Mouse (Mus musculus) monocyte, adult 5-6 weeks (primary cell): ENCODE measurements at regions not wholly inside any gene's neighbourhood (a gene's known extent, or its start where the extent isn't known, plus 50 kb on each side); places are given as distances from the start of the nearest gene placed in this dataset.

Source experiments
- ATAC-seq: fragments of 153-309, 156-312 bp; replicated peaks from 2 replicates; pipeline ENCODE4 v1.8.0; 2017; ENCODE audit warnings: mild to moderate bottlenecking; ENCODE audit not compliant: low TSS enrichment, insufficient number of reproducible peaks, severe bottlenecking, poor library complexity, low FRiP score

DNA sequence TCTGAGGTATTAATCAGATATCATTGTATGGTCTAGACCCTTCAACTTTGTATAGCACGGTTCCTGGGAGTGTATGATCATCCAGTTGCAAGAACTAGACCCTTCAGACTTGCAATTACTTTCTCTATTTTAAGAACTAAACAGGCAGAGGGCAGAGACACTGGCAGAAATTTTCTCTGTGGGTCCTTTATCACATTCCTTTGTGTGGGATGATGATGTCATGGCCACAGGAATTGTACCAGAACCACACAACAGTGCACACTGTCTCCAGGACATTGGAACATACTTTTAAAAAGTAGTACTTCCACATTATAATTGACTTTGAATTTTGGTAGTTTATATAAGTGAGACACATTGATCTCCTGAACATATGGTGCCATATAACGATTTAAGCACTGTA lies 674.2 kb downstream of the Rfpl4b start:
- no peak for ATAC-seq

DNA sequence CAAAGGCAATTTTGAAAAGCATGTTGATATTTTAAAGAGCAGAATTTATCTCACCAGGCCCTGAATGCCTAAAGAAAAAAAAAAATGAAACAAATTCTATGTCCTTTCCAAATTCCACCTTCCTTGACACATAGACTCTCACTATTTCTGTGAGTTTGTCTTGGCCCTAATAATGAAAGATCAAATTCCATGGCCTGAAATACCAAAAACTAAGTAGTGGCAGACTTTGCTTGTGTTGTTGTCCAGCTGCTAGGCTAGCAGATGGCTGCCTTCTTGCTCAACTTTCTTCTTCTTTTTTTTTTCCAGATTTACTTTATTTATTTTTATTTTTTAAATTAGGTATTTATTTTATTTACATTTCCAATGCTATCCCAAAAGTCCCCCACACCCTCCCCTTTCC lies 682.4 kb downstream of the Rfpl4b start:
- ATAC-seq = no peak

DNA sequence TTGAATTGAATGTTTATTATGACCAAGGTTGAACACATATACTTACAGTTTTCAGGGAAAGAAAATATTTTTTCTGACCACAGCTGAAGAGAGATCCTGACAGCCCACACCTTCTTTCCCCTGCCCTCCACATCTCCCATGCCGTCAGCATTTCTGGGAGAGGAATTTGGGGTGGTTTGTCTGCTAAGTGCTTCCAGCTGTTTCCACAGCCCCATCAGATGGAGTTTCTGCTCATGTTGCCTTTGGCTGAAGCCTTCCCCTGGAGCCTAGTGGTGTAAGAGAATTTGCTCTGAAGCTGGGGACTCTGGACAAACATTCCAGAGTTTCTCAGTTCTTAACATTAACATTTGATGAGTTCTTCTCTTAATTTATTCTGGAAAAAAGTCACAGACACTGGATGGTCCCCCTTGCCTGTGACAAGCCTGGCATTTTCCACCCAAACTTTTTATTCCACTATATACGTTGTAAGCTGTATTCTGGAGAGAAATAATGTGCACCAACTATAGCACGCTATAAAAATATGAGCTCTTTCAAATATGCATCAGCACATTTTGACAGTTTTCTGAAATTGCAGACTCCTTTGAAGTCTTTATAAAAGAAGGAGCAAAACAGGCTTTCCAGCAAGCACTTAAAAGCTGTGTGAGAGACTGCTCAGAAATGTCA lies 699.5 kb downstream of the Rfpl4b start:
- ATAC-seq = no peak

DNA sequence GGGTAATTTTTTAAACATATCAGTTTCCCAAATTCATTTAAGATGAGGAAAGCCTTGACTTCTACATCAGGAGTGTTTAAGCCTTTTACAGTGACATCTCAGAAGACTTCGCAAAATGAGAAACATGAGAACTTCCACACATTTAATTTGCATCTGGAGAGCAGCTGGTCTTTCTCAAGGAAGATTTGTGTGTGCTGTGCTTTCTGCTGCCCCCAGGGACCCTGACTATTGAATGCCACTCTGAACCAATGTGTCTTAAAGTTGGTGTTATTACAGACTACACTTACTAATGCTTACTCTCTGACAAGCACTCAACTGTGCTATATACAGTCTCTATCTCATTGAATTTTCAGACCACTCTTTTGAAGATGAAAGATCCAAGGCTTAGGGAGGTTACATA lies 703.0 kb downstream of the Rfpl4b start:
- ATAC-seq = no peak

DNA sequence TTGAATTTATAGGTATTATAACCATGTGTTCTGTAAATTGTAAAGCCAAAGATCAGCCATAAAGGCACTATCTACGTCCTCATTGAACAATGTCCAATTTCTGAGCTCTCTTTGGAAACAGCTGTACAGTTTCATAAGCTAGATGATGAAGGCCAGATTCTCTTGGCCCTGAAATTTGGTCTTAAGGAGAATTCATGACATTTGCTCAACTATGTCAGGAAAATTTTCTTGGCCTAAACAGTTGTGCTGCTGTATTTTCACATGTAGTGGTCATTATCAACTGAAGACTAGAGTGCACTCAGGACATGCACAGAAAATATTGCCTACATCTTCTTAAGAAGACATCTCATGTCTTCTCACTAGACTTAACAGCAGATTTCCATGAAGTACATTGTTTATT lies 705.1 kb downstream of the Rfpl4b start:
- ATAC-seq = no peak

DNA sequence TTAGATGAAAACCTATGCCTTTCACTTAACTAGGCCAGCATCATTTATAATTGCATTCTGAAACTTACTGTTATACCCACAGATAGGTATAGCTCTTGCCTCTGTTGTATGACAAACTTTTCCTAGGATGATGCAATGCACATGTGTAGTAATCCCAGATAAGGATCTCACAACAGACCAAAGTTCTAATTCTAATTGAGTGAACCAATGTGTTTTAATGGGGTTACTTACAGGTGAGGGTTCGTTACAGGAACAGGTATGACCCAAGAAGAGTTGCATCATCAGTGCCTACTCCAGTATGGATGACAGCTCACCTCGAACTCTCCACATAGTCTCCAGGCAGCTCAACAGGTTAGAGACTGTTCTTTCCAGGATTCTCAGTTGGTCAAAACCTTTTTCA lies 707.4 kb downstream of the Rfpl4b start:
- no peak for ATAC-seq

DNA sequence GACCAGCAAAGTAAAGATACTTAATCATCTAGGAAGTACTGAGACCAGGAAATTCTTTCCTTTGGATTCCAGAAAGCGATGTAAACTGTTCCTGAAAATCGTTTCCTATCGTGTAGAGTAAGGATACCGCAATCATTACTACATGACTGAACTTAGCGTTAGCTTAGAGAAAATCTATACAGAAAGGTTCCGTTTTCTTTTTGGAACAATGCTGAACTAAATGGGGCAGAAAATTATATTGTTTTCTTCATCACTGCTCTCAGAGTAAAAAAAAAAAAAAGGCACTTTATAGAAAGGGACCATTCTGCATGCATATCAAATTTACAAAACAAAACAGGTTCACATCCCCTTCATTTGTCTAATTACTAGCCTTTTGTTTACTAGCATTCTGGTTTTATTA lies 713.0 kb downstream of the Rfpl4b start:
- ATAC-seq = no peak

DNA sequence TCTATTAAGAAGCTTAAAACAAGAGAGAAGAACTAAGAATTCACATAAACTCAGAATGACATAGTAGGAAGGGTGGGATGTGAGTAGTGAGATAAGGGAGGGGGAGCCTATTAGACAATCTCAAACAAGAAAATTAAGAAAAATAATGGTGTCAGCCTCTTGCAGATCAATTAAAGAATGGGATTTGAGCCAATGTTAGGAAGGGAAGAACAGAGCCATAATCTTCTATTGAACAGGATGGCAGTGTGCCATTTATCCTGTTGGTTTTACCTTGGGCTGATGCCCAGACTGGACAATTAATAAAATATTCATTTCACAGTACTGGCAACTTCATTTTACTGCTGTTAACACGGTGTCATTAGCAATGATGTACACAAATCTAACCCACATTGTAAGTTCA lies 718.0 kb downstream of the Rfpl4b start:
- ATAC-seq = no peak

DNA sequence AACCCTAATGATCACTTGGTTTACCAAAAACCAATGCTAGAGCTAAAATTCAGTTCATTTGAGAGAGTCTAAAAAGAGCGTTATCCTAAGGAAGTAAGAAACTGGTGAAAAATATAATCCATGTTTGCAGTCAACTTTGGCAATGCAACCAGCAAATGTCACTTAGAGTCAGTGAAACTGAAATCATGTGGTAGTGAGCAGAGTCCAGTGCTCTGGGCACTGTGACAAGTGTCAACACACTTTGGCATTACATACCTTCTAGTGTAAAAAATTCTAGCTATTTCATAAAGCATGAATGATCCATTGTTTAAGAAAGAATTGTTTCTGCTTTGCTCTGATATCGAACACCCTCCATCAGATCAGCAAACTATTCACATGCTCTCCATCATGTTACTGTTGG lies 743.1 kb downstream of the Rfpl4b start:
- ATAC-seq = no peak

DNA sequence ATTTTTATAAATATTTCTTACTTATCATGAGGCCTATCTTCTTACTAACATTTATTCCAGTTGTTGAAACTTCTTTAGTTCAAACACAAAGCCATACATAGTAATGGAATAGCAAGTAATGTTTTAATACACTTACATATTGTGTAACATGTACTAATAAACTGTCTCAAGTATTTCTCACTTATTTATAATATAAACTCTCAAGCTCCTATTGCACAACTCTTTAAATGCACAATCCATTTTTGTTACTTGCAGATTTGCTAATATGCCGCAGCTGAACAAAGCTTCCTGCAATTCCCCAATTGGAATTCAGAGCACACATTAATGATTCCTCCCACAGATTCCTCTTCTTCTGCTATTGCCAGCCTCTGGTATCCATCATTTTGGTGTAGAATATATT lies 749.2 kb downstream of the Rfpl4b start:
- ATAC-seq = no peak

DNA sequence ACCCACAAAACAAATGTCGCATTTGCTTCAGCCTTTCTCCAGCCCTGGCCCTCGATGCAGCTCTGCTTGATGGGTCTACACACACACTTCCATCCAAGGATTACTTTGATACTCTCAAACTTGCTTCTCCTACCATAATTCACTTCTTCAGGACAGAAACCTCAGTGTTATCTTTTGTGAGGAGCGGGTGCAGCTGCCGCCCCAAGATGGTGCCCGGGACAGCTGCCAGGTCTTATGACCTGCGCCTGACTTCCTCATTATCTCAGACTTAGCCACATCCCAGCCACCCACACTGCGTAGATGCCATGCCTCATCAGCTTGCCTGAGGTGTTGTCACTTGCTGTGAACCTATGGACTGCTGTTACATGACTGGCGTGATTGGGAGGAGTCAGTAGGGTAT lies 762.5 kb downstream of the Rfpl4b start:
- ATAC-seq = no peak

DNA sequence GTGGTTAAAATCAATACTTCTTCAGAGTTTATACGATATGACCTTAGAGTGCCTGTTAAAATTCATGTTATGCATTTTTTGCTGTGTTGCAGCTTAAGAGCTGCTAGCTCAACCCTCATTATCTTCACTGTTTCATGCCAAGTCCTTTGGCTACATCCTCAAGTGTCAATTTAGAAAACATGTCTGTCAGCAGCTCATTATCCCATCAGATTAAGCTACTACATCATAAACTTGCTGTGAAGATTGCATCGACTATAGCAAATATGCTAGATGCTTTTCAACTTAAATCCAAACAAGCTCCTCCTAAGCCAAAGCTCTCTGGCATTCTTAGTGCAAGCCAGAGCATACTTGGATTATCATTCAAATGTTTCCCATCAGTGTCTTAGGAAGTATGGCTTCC lies 811.1 kb downstream of the Rfpl4b start:
- no peak for ATAC-seq

DNA sequence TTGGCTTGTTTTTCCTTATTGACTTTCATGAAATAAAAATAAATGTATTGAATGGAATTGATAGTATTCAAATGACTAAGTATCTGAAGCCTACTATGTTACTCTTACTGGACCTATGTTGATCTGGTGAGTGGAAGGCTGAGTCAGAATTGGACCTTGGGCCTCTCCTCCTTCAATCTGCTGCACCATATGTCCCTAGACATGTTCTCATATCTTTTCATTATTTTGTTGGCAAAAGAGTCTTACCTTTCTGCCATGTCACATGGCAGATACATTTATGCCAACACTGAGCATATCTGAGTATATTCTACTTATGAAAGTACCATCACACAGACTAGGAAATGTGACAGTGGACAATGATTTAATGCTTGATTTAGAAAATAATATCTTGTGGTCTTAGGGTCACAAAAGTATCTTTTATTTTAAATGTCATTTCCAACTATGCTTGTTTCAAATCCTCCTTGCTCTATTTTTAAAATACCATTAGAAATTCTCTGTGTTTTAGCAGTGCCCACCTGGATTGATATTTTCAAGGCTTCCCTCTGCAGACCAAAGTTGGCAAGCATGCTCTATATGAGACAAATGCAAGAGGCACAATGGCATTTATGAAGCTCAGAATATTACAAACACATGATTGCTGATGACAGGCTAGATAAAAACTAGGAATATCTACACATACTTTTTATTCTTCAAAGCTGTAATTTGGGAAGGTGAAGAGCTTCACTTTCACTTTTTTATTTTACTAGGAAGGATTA lies 825.7 kb downstream of the Rfpl4b start:
- no peak for ATAC-seq

DNA sequence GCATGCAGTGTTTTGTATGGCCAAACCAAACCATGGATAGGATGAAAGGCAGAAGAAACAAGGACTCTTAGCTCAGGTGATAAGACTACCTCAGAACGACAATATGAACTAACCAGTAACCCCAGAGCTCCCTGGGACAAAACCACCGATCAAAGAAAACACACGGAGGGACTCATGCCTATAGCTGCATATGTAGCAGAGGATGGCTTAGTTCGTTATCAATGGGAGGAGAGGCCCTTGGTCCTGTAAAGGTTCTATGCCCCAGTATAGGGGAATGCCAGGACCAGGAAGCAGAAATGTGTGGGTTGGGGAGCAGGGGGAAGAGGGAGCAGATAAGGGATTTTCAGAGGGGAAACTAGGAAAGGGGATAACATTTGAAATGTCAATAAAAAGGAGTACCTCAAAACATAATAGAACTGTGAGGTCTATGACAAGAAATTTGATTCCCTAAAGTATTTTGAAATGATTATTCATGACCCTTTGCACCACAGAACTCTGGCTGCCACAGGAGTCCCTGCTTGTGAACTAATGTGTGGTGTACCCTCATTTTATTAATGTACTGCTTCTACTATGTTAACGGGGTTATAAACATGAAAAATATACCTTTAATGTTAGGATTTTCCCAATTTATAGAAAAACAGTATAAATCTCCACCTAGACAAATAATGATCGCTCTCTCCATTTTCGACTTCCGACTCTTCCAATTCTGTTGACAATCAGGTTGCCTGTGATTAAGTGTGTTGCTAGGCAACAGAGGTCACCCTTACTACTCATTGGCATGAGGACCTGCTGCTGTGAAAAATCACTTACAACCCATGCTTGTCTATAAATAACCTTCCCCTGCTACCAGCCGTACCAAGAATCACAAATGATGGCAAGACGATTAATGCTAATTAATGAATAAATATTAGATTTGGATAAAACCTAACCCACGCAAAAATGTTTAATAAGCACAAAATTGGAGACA lies 833.0 kb downstream of the Rfpl4b start:
- no peak for ATAC-seq

DNA sequence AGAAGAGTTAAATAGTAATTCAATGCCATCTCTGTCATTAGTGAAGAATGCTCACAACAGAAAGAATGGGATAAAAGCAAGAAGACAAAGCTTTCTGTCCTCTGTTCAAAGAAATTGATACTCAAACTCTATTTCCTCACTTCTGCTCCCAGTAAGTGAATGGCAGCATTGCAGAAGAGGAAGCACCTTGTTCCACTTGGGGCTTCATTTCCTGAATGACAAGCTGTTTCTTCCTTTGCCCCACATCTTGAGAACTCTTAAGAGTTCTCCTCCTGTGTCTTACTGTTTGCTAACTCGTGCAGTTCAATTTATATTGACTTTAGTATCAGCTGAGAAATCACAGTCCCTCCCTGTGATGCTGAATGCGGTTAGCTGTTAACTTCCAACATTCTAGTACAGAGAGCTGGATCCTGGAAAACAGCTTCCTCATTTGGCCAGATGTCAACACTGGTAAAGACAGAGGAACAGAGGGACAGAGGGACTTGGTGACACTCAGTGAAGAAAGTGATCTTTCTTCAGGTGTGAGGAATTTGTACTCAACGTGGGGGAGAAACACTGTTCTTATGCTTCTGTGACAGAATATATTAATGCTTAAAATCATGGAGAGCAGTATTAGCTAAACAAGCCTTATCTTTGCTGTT lies 840.3 kb upstream of the Marcks start:
- no peak for ATAC-seq

DNA sequence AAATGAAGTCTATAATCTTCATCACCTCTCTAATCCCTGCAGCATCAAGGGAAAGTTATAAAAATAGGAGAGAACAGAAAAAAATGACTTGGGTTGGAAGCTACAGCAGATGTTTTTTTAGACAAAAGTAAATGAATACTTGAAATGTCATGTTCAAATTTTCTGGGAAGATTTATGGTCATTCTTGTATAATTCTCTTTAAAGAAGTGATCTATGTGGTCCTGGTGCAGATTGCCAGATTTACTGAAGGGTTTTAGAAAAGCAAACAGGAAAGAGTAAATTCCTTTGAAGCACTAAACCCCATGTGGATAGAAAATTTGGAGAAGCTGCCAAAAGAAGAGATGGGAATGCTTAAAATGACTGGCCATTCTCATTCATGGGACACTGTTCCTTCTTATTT lies 821.3 kb upstream of the Marcks start:
- no peak for ATAC-seq

DNA sequence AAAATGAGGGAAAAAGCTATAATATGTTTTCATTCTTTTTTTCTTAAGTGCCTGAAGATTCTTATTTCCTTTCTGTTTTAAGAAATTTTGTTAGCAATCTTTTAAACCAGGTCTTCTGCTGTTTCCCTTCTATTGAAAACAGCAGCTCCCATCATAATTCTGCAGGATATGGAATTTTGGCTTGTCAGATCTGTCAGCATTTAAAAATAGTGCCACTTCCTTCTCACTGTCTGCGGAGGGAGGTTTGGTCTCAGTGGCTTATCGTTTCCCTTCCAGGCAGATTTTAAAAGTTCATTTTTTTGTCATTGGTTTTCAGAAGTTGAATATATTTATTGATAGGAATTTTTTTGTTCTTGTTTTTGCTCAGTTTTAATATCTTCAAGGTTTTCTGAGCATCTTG lies 776.1 kb upstream of the Marcks start:
- ATAC-seq = no peak

DNA sequence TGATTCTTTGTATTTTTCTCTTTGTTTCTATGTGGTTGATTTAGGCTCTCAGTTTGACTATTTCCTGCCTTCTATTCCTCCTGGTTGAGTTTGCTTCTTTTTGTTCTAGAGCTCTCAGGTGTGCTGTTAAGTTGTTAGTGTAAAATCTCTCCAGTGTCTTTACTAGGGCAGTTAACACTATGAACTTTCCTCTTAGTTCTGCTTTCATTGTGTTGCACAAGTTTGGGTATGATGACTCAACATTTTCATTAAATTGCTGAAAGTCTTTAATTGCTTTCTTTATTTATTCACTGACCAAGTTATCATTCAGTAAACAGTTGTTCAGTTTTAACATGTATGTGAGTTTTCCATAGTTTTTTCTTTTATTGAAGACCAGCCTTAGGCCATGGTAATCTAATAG lies 772.9 kb upstream of the Marcks start:
- no peak for ATAC-seq

DNA sequence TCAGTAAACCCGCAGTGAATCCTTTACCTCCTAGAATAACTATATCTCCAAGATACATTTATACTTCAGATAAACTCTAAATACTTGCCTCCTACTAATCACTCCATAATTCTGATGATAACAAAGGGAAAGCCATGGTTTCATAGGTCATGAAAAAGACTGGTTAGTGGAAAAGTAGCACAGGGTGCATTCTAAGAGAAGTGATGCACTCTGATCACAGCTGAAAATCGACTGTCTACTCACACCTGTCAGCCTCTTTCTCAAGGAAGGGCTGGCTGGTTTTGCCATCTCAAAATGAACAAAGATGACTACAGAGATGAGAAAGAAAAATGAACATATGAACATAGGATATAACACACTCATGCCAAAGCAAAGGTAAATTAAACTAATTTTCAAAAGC lies 769.6 kb upstream of the Marcks start:
- no peak for ATAC-seq
